Mouse (Mus musculus) B cell, adult 2 months (primary cell): ENCODE data around the gene Evx1.
"Not testable (repeated sequence)": the region's sequence is repeated elsewhere in the genome, so short reads cannot be mapped to it uniquely, and the experiment has no call there.

Source experiments
- DNase-seq, 2 experiments: peaks; one replicate each; pipeline ENCODE4 v3.0.0; 2022

Evx1 gene

GRCm38 (mm10) chr6:52321826-52322315 lies 8.6 kb downstream of the Evx1 start:
- DNase-seq: no peak

GRCm38 (mm10) chr6:52322721-52323215 lies 9.5 kb downstream of the Evx1 start:
- no peak for DNase-seq

GRCm38 (mm10) chr6:52323292-52323691 lies 10.0 kb downstream of the Evx1 start:
- no peak for DNase-seq

- no peak for DNase-seq
These were observed 10.8 kb downstream of the Evx1 start for GRCm38 (mm10) chr6:52324061-52324460.

GRCm38 (mm10) chr6:52346816-52347215 lies 33.5 kb downstream of the Evx1 start:
- DNase-seq: not testable (repeated sequence)

GRCm38 (mm10) chr6:52366021-52366420 lies 52.7 kb downstream of the Evx1 start:
- DNase-seq: no peak

- DNase-seq: no peak
These were observed 53.2 kb downstream of the Evx1 start for GRCm38 (mm10) chr6:52366533-52366932.

GRCm38 (mm10) chr6:52367067-52367466 lies 53.8 kb downstream of the Evx1 start:
- no peak for DNase-seq
